Mouse (Mus musculus): ENCODE results near the gene Tmem205. TPM values are rescaled to one million over a fixed set of nuclear protein-coding genes. Genes with fewer than 3 reads are reported as not detected.

The Tmem205 gene
- polyA plus RNA-seq, 1 experiment from 2014 or later = 39.3 TPM

GRCm38 (mm10) chr9:21926784-21927183, 572 bp downstream of the Tmem205 start:
- peak overlapping the region; percentile 71 for H3K4me2 ChIP-seq (replicated peaks; ENCODE audit: low read depth, low read length)
- no peak for DNase-seq (ENCODE audit: low spot score)
- peak overlapping the region; percentile 70 for H3K9ac ChIP-seq (ENCODE audit: low read depth, low read length)
- H3K36me3 ChIP-seq (ENCODE audit: control insufficient read depth, insufficient read depth, low read length) = no peaks in the 10 kb centered on the region
- peaks cover 4% of the 10 kb centered on the region; the same call in 1 of the 2 replicates for H3K4me1 ChIP-seq (replicated peaks; ENCODE audit: control insufficient read depth, insufficient read depth, low read length)
- WGBS = 4% methylated on average over 6 of the region's 6 CpGs
- 0 out of 2 replicates have a peak, but pooled peaks have one; percentile 1 for ATAC-seq (ENCODE audit: low FRiP score)
- no peaks in the 10 kb centered on the region for H3K9me3 ChIP-seq (ENCODE audit: control insufficient read depth, low read length)
- no peak overlapping the region for H3K27ac ChIP-seq (ENCODE audit: low read depth, low read length)
- no peaks in the 10 kb centered on the region for H3K27me3 ChIP-seq (ENCODE audit: control insufficient read depth, insufficient read depth, low read length)
- H3K4me3 ChIP-seq (ENCODE audit: low read depth, low read length) = peak overlapping the region; percentile 47

GRCm38 (mm10) chr9:21926155-21926554, 1.2 kb downstream of the Tmem205 start:
- no peak for ATAC-seq (ENCODE audit: low FRiP score)
- no peak overlapping the region for H3K27ac ChIP-seq (ENCODE audit: low read depth, low read length)
- H3K4me2 ChIP-seq (replicated peaks; ENCODE audit: low read depth, low read length) = peak overlapping the region; percentile 71; the same call in 1 of the 2 replicates
- H3K4me3 ChIP-seq (ENCODE audit: low read depth, low read length) = no peak overlapping the region
- H3K9ac ChIP-seq (ENCODE audit: low read depth, low read length) = no peak overlapping the region
- DNase-seq (ENCODE audit: low spot score) = no peak
- H3K4me1 ChIP-seq (replicated peaks; ENCODE audit: control insufficient read depth, insufficient read depth, low read length) = peaks cover 4% of the 10 kb centered on the region; the same call in 1 of the 2 replicates
- no peaks in the 10 kb centered on the region for H3K27me3 ChIP-seq (ENCODE audit: control insufficient read depth, insufficient read depth, low read length)
- 86% methylated on average over 6 of the region's 6 CpGs for WGBS
- no peaks in the 10 kb centered on the region for H3K36me3 ChIP-seq (ENCODE audit: control insufficient read depth, insufficient read depth, low read length)
- H3K9me3 ChIP-seq (ENCODE audit: control insufficient read depth, low read length) = no peaks in the 10 kb centered on the region

- H3K36me3 ChIP-seq (ENCODE audit: control insufficient read depth, insufficient read depth, low read length) = no peaks in the 10 kb centered on the region
- no peaks in the 10 kb centered on the region for H3K27me3 ChIP-seq (ENCODE audit: control insufficient read depth, insufficient read depth, low read length)
- H3K4me3 ChIP-seq (ENCODE audit: low read depth, low read length) = no peak overlapping the region
- peaks cover 4% of the 10 kb centered on the region; the same call in 1 of the 2 replicates for H3K4me1 ChIP-seq (replicated peaks; ENCODE audit: control insufficient read depth, insufficient read depth, low read length)
- H3K27ac ChIP-seq (ENCODE audit: low read depth, low read length) = no peak overlapping the region
- DNase-seq (ENCODE audit: low spot score) = no peak
- no peaks in the 10 kb centered on the region for H3K9me3 ChIP-seq (ENCODE audit: control insufficient read depth, low read length)
- no peak overlapping the region for H3K4me2 ChIP-seq (replicated peaks; ENCODE audit: low read depth, low read length)
- 88% methylated on average over 1 of the region's 1 CpGs for WGBS
- no peak for ATAC-seq (ENCODE audit: low FRiP score)
- H3K9ac ChIP-seq (ENCODE audit: low read depth, low read length) = no peak overlapping the region
Measured at GRCm38 (mm10) chr9:21925506-21925905, 1.9 kb downstream of the Tmem205 start.

- Histone ChIP-seq H3K27me3 (ENCODE audit: control insufficient read depth, insufficient read depth, low read length) (no peaks in the 10 kb centered on the region), H3K4me3 (ENCODE audit: low read depth, low read length) (no peak overlapping the region), H3K4me2 (replicated peaks; ENCODE audit: low read depth, low read length) (no peak overlapping the region), H3K4me1 (replicated peaks; ENCODE audit: control insufficient read depth, insufficient read depth, low read length) (peaks cover 4% of the 10 kb centered on the region; the same call in 1 of the 2 replicates), H3K9ac (ENCODE audit: low read depth, low read length) (no peak overlapping the region), H3K27ac (ENCODE audit: low read depth, low read length) (no peak overlapping the region), H3K36me3 (ENCODE audit: control insufficient read depth, insufficient read depth, low read length) (no peaks in the 10 kb centered on the region), H3K9me3 (ENCODE audit: control insufficient read depth, low read length) (no peaks in the 10 kb centered on the region)
- 87% methylated on average over 3 of the region's 3 CpGs for WGBS
- ATAC-seq (ENCODE audit: low FRiP score) (no peak), DNase-seq (ENCODE audit: low spot score) (no peak)
Measured at GRCm38 (mm10) chr9:21925034-21925433, 2.3 kb downstream of the Tmem205 start.

- Histone ChIP-seq H3K4me1 (replicated peaks; ENCODE audit: control insufficient read depth, insufficient read depth, low read length) (peaks cover 4% of the 10 kb centered on the region; the same call in 1 of the 2 replicates), H3K9ac (ENCODE audit: low read depth, low read length) (no peak overlapping the region), H3K36me3 (ENCODE audit: control insufficient read depth, insufficient read depth, low read length) (no peaks in the 10 kb centered on the region), H3K27me3 (ENCODE audit: control insufficient read depth, insufficient read depth, low read length) (no peaks in the 10 kb centered on the region), H3K4me2 (replicated peaks; ENCODE audit: low read depth, low read length) (no peak overlapping the region), H3K27ac (ENCODE audit: low read depth, low read length) (no peak overlapping the region), H3K9me3 (ENCODE audit: control insufficient read depth, low read length) (no peaks in the 10 kb centered on the region), H3K4me3 (ENCODE audit: low read depth, low read length) (no peak overlapping the region)
- DNase-seq (ENCODE audit: low spot score) (no peak), ATAC-seq (ENCODE audit: low FRiP score) (no peak)
- 83% methylated on average over 6 of the region's 6 CpGs for WGBS
Measured at GRCm38 (mm10) chr9:21924099-21924493, 3.3 kb downstream of the Tmem205 start.

- H3K27ac ChIP-seq (ENCODE audit: low read depth, low read length) = no peak overlapping the region
- H3K4me2 ChIP-seq (replicated peaks; ENCODE audit: low read depth, low read length) = no peak overlapping the region
- peaks cover 4% of the 10 kb centered on the region; the same call in 1 of the 2 replicates for H3K4me1 ChIP-seq (replicated peaks; ENCODE audit: control insufficient read depth, insufficient read depth, low read length)
- no peak overlapping the region for H3K4me3 ChIP-seq (ENCODE audit: low read depth, low read length)
- H3K9ac ChIP-seq (ENCODE audit: low read depth, low read length) = no peak overlapping the region
- no peaks in the 10 kb centered on the region for H3K9me3 ChIP-seq (ENCODE audit: control insufficient read depth, low read length)
- no peaks in the 10 kb centered on the region for H3K36me3 ChIP-seq (ENCODE audit: control insufficient read depth, insufficient read depth, low read length)
- DNase-seq (ENCODE audit: low spot score) (no peak), ATAC-seq (ENCODE audit: low FRiP score) (no peak)
- no peaks in the 10 kb centered on the region for H3K27me3 ChIP-seq (ENCODE audit: control insufficient read depth, insufficient read depth, low read length)
- 76% methylated on average over 3 of the region's 3 CpGs for WGBS
Measured at GRCm38 (mm10) chr9:21923490-21924098, 3.8 kb downstream of the Tmem205 start.

GRCm38 (mm10) chr9:21923036-21923435, 4.3 kb downstream of the Tmem205 start:
- ATAC-seq (ENCODE audit: low FRiP score) (no peak), DNase-seq (ENCODE audit: low spot score) (no peak)
- no peaks in the 10 kb centered on the region for H3K27me3 ChIP-seq (ENCODE audit: control insufficient read depth, insufficient read depth, low read length)
- no peak overlapping the region for H3K4me3 ChIP-seq (ENCODE audit: low read depth, low read length)
- H3K9me3 ChIP-seq (ENCODE audit: control insufficient read depth, low read length) = no peaks in the 10 kb centered on the region
- H3K4me1 ChIP-seq (replicated peaks; ENCODE audit: control insufficient read depth, insufficient read depth, low read length) = peaks cover 4% of the 10 kb centered on the region
- H3K36me3 ChIP-seq (ENCODE audit: control insufficient read depth, insufficient read depth, low read length) = no peaks in the 10 kb centered on the region
- no peak overlapping the region for H3K27ac ChIP-seq (ENCODE audit: low read depth, low read length)
- WGBS = 89% methylated on average over 4 of the region's 4 CpGs
- H3K4me2 ChIP-seq (replicated peaks; ENCODE audit: low read depth, low read length) = no peak overlapping the region
- no peak overlapping the region for H3K9ac ChIP-seq (ENCODE audit: low read depth, low read length)

- peaks cover 2% of the 10 kb centered on the region; the same call in 1 of the 2 replicates for H3K4me1 ChIP-seq (replicated peaks; ENCODE audit: control insufficient read depth, insufficient read depth, low read length)
- H3K4me2 ChIP-seq (replicated peaks; ENCODE audit: low read depth, low read length) = peak overlapping the region; percentile 96; the same call in 1 of the 2 replicates
- no peaks in the 10 kb centered on the region for H3K9me3 ChIP-seq (ENCODE audit: control insufficient read depth, low read length)
- ATAC-seq (ENCODE audit: low FRiP score) (no peak), DNase-seq (ENCODE audit: low spot score) (no peak)
- WGBS = 31% methylated on average over 5 of the region's 5 CpGs
- H3K27me3 ChIP-seq (ENCODE audit: control insufficient read depth, insufficient read depth, low read length) = peaks cover 5% of the 10 kb centered on the region; the same call in 1 of the 2 replicates
- no peaks in the 10 kb centered on the region for H3K36me3 ChIP-seq (ENCODE audit: control insufficient read depth, insufficient read depth, low read length)
- H3K9ac ChIP-seq (ENCODE audit: low read depth, low read length) = no peak overlapping the region
- no peak overlapping the region for H3K4me3 ChIP-seq (ENCODE audit: low read depth, low read length)
- H3K27ac ChIP-seq (ENCODE audit: low read depth, low read length) = no peak overlapping the region
Measured at GRCm38 (mm10) chr9:21918692-21919384, 8.5 kb downstream of the Tmem205 start.
